Mouse (Mus musculus) liver, postnatal 0 days (tissue): ENCODE data around the gene Inpp4b.

Experiments
- CTCF ChIP-seq: sonication (generic); IDR thresholded peaks from 2 replicates; pipeline ENCODE4 v1.5.1; 2016; ENCODE audit warnings: antibody characterized with exemption, low read depth
- EP300 ChIP-seq: IDR thresholded peaks from 2 replicates; pipeline ENCODE4 v1.6.1; 2016; ENCODE audit warnings: antibody characterized with exemption, low read depth, mild to moderate bottlenecking

GRCm38 (mm10) chr8:81777704-81778103 lies 435.3 kb downstream of the Inpp4b start:
- TF ChIP-seq CTCF (no peak), EP300 (no peak)
